Mouse (Mus musculus) CH12.LX (cell line): ENCODE measurements around the gene Gm10198. TPM values are rescaled to one million over a fixed set of nuclear protein-coding genes. Genes with fewer than 3 reads are reported as not detected.

ENCODE experiments used
- DNase-seq: peaks from one replicate; pipeline ENCODE4 v3.0.0-alpha.2; 2013; ENCODE audit errors: extremely low read depth
- H3K27ac ChIP-seq: 2 replicates; pipeline ENCODE4 v1.5.1; 2012; ENCODE audit warnings: low read depth, mild to moderate bottlenecking, control low read depth, moderate library complexity; ENCODE audit not compliant: insufficient read depth
- H3K27me3 ChIP-seq: replicated peaks from 2 replicates; pipeline ENCODE3; 2012; ENCODE audit warnings: inconsistent platforms
- H3K36me3 ChIP-seq, 2 experiments: replicated peaks in 1 of 2; 2 replicates each; pipeline versions ENCODE3 to v1.6.1; 2012; ENCODE audit warnings: inconsistent platforms in 1 of 2, low read length in 1 of 2, mild to moderate bottlenecking in 1 of 2, mixed read lengths in 1 of 2, moderate library complexity in 1 of 2; ENCODE audit not compliant: control insufficient read depth in 1 of 2, insufficient read depth in 1 of 2
- H3K4me1 ChIP-seq, 2 experiments: 2 replicates each; pipeline ENCODE4 v1.6.1; 2012; ENCODE audit warnings: inconsistent platforms in 1 of 2, moderate library complexity in 1 of 2; ENCODE audit not compliant: insufficient read depth in 2 of 2, control insufficient read depth in 1 of 2
- H3K4me2 ChIP-seq: 2 replicates; pipeline ENCODE4 v1.6.1; 2012; ENCODE audit warnings: low read depth, mild to moderate bottlenecking, control low read depth; ENCODE audit not compliant: poor library complexity, insufficient read depth, severe bottlenecking
- H3K4me3 ChIP-seq, 3 experiments: fragments of 150-350 bp in 1 of 3; sonication (generic) in 1 of 3; replicated peaks in 1 of 3; 2 replicates each; pipeline versions ENCODE3 to v1.5.1; 2011 to 2012; ENCODE audit warnings: low read depth in 2 of 3, low read length in 2 of 3, mild to moderate bottlenecking in 2 of 3, moderate library complexity in 2 of 3, control low read depth in 1 of 3, improper control_type of control experiment in 1 of 3, inconsistent platforms in 1 of 3, mixed read lengths in 1 of 3; ENCODE audit not compliant: poor library complexity in 1 of 3
- H3K79me2 ChIP-seq: replicated peaks from 2 replicates; pipeline ENCODE4 v1.6.1; 2012; ENCODE audit warnings: mild to moderate bottlenecking, moderate library complexity; ENCODE audit not compliant: control insufficient read depth, poor library complexity, insufficient read depth, severe bottlenecking; ENCODE audit errors: extremely low read depth
- H3K9ac ChIP-seq: 2 replicates; pipeline ENCODE4 v1.6.1; 2012; ENCODE audit warnings: low read depth, mild to moderate bottlenecking, control low read depth, moderate library complexity; ENCODE audit not compliant: insufficient read depth
- H3K9me3 ChIP-seq: replicated peaks from 2 replicates; pipeline ENCODE3; 2012; ENCODE audit warnings: low read length, inconsistent platforms, mixed read lengths
- BHLHE40 ChIP-seq: IDR thresholded peaks from 2 replicates; pipeline ENCODE4 v1.6.1; 2011; ENCODE audit warnings: mild to moderate bottlenecking, low read depth, low read length, improper control_type of control experiment
- CHD1 ChIP-seq: IDR thresholded peaks from 2 replicates; pipeline ENCODE4 v1.6.1; 2012; ENCODE audit warnings: low read depth, low read length, improper control_type of control experiment, inconsistent platforms
- ELF1 ChIP-seq: IDR thresholded peaks from 2 replicates; pipeline ENCODE4 v1.6.1; 2014; ENCODE audit warnings: low read depth, mild to moderate bottlenecking, inconsistent platforms, low read length, improper control_type of control experiment
- EP300 ChIP-seq: IDR thresholded peaks from 2 replicates; pipeline ENCODE4 v1.6.1; 2011; ENCODE audit warnings: low read length, improper control_type of control experiment
- ETS1 ChIP-seq: conservative IDR thresholded peaks from 2 replicates; pipeline ENCODE4 v1.6.1; 2012; ENCODE audit warnings: low read depth, mild to moderate bottlenecking, inconsistent platforms, low read length, improper control_type of control experiment, moderate library complexity
- GABPA ChIP-seq: IDR thresholded peaks from 2 replicates; pipeline ENCODE4 v1.6.1; 2012; ENCODE audit warnings: low read depth, low read length, improper control_type of control experiment, inconsistent platforms; ENCODE audit not compliant: insufficient replicate concordance
- HCFC1 ChIP-seq: IDR thresholded peaks from 2 replicates; pipeline ENCODE4 v1.6.1; 2012; ENCODE audit warnings: low read depth, mild to moderate bottlenecking, inconsistent platforms, low read length, improper control_type of control experiment
- JUND ChIP-seq: conservative IDR thresholded peaks from 2 replicates; pipeline ENCODE4 v1.6.1; 2011; ENCODE audit warnings: low read depth, low read length, improper control_type of control experiment
- MAFK ChIP-seq: IDR thresholded peaks from 2 replicates; pipeline ENCODE4 v1.6.1; 2011; ENCODE audit warnings: low read length, improper control_type of control experiment; ENCODE audit not compliant: insufficient replicate concordance
- MAX ChIP-seq: IDR thresholded peaks from 2 replicates; pipeline ENCODE4 v1.6.1; 2011; ENCODE audit warnings: low read length, improper control_type of control experiment
- MAZ ChIP-seq: IDR thresholded peaks from 2 replicates; pipeline ENCODE4 v1.6.1; 2012; ENCODE audit warnings: low read depth, mild to moderate bottlenecking, inconsistent platforms, low read length, improper control_type of control experiment, moderate library complexity
- MEF2A ChIP-seq: IDR thresholded peaks from 2 replicates; pipeline ENCODE4 v1.6.1; 2014; ENCODE audit warnings: low read depth, mild to moderate bottlenecking, inconsistent platforms, low read length, improper control_type of control experiment, borderline replicate concordance
- NRF1 ChIP-seq: IDR thresholded peaks from 2 replicates; pipeline ENCODE4 v1.6.1; 2014; ENCODE audit warnings: low read depth, mild to moderate bottlenecking, inconsistent platforms, low read length, improper control_type of control experiment, moderate library complexity
- PAX5 ChIP-seq: IDR thresholded peaks from 2 replicates; pipeline ENCODE4 v1.6.1; 2012; ENCODE audit warnings: low read length, inconsistent platforms, mixed read lengths
- POLR2AphosphoS2 ChIP-seq: IDR thresholded peaks from 2 replicates; pipeline ENCODE4 v1.6.1; 2011; ENCODE audit warnings: low read depth, low read length, improper control_type of control experiment
- RCOR1 ChIP-seq: conservative IDR thresholded peaks from 2 replicates; pipeline ENCODE4 v1.6.1; 2012; ENCODE audit warnings: low read depth, mild to moderate bottlenecking, inconsistent platforms, low read length, improper control_type of control experiment
- SIN3A ChIP-seq: IDR thresholded peaks from 2 replicates; pipeline ENCODE4 v1.6.1; 2012; ENCODE audit warnings: low read length, improper control_type of control experiment, inconsistent platforms
- TBP ChIP-seq: conservative IDR thresholded peaks from 2 replicates; pipeline ENCODE4 v1.6.1; 2011; ENCODE audit warnings: low read depth, low read length, improper control_type of control experiment
- TCF12 ChIP-seq: IDR thresholded peaks from 2 replicates; pipeline ENCODE4 v1.6.1; 2014; ENCODE audit warnings: low read depth, mild to moderate bottlenecking, inconsistent platforms, low read length, improper control_type of control experiment
- UBTF ChIP-seq: IDR thresholded peaks from 2 replicates; pipeline ENCODE4 v1.6.1; 2012; ENCODE audit warnings: low read depth, mild to moderate bottlenecking, inconsistent platforms, low read length, improper control_type of control experiment, moderate library complexity
- USF1 ChIP-seq: IDR thresholded peaks from 2 replicates; pipeline ENCODE4 v1.6.1; 2014; ENCODE audit warnings: low read depth, mild to moderate bottlenecking, inconsistent platforms, low read length, improper control_type of control experiment
- USF2 ChIP-seq: conservative IDR thresholded peaks from 2 replicates; pipeline ENCODE4 v1.6.1; 2011; ENCODE audit warnings: low read depth, low read length, improper control_type of control experiment
- ZC3H11A ChIP-seq: IDR thresholded peaks from 2 replicates; pipeline ENCODE4 v1.6.1; 2012; ENCODE audit warnings: low read depth, mild to moderate bottlenecking, inconsistent platforms, low read length, improper control_type of control experiment
- ZKSCAN1 ChIP-seq: IDR thresholded peaks from 2 replicates; pipeline ENCODE4 v1.6.1; 2012; ENCODE audit warnings: low read depth, inconsistent platforms, low read length, improper control_type of control experiment, borderline replicate concordance
- ZMIZ1 ChIP-seq: IDR thresholded peaks from 2 replicates; pipeline ENCODE4 v1.6.1; 2012; ENCODE audit warnings: low read depth, mild to moderate bottlenecking, inconsistent platforms, low read length, improper control_type of control experiment
- ZNF384 ChIP-seq: IDR thresholded peaks from 2 replicates; pipeline ENCODE4 v1.6.1; 2012; ENCODE audit warnings: low read depth, low read length, improper control_type of control experiment, inconsistent platforms
- dilution Hi-C: fragments of 300-500 bp; cut with MboI; formaldehyde crosslinking; loops from 2 replicates; pipeline ENCODE4 v1.14.3; 2020; ENCODE audit warnings: low sequenced_read_pairs; ENCODE audit not compliant: extremely low pct_unique_long_range_greater_than_20kb, extremely low pct_ligation_motif_present
- in situ Hi-C: fragments of 300-500 bp; cut with MboI; formaldehyde crosslinking; loops from 3 replicates; pipeline ENCODE4 v1.14.3; 2019; ENCODE audit warnings: low sequenced_read_pairs, low pct_ligation_motif_present, low pct_unique_long_range_greater_than_20kb, mixed read lengths
- polyA plus RNA-seq: library from polyadenylated mRNA; unstranded; fragments of >175 nt; gene quantifications from 2 replicates; pipeline ENCODE4 v1.2.1, GENCODE M21; 2012; ENCODE audit warnings: low read depth; ENCODE audit not compliant: insufficient read length
- total RNA-seq, 2 experiments: library from RNA; depleted of rRNA; stranded (reverse); fragments of 300-350 nt in 1 of 2; fragments of >200 nt in 1 of 2; gene quantifications; 2 replicates each; pipeline ENCODE4 v1.2.3; 2012 to 2014

The Gm10198 gene
- total and polyA plus RNA-seq, 3 experiments: not detected

DNA sequence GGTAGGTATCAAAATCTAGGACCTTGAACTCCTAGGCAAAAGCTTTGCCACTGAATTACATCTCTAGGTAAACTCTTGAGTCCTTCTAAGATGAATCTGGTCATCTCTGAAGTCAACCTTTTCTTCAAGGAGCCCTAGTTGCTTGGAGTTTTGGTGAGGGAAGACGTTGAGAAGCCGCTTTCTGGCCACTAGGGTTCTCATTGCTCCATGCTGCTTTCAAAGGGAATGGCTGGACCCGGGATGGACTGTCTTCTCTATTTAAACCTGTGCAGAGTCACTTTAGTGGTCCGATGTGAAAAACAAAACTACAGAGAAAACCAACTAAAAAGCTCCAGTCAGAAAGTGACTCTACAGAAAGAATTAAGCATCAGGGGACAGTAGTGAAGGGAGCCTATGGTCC, 18.4 kb upstream of the Gm10198 start (continued):
- TF ChIP-seq USF2: no peak
- TF ChIP-seq MAZ: no peak
- no peak for TF ChIP-seq MAFK
- TF ChIP-seq ZMIZ1: no peak
- no peak for TF ChIP-seq NRF1
- TF ChIP-seq MAX: no peak
- TF ChIP-seq GABPA: no peak
- TF ChIP-seq MEF2A: no peak
- no peak for TF ChIP-seq TBP
- TF ChIP-seq ETS1: no peak

DNA sequence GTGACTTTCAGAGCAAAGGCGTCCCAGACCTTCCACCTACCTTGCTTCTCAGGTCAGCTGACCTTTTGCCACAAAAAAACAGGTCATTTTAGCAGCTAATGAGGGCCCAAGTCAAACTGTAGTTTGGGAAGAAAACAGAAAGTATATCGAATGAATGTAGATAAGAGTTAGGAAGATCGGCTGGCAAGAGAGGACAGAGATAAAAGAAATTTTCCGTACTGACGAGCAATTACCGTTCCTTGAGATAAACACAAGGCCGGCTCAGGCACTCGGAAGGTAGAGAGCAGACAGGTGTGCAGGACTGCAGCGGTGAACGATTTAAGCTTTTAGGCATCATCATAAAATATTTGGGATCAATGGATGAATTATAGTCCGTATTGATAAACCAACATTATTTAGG, 15.4 kb upstream of the Gm10198 start:
- no peak overlapping the region for H3K9ac ChIP-seq
- dilution Hi-C loops (no loop called here), in situ Hi-C loops (no loop called here)
- peaks cover 10% of the 10 kb centered on the region for H3K27me3 ChIP-seq
- no peak overlapping the region for H3K4me2 ChIP-seq
- no peak for TF ChIP-seq USF1
- TF ChIP-seq ZC3H11A: no peak
- TF ChIP-seq RCOR1: no peak
- TF ChIP-seq ETS1: no peak
- no peak for TF ChIP-seq HCFC1
- no peak for TF ChIP-seq MAFK
- no peak overlapping the region for H3K27ac ChIP-seq
- no peaks in the 10 kb centered on the region for H3K79me2 ChIP-seq
- H3K9me3 ChIP-seq: no peaks in the 10 kb centered on the region
- no peaks in the 10 kb centered on the region for H3K36me3 ChIP-seq
- peaks cover 0 to 4% of the 10 kb centered on the region in 2 experiments; a peak in 1 of 4 replicates for H3K4me1 ChIP-seq
- no peak overlapping the region for H3K4me3 ChIP-seq
- no peak for DNase-seq

DNA sequence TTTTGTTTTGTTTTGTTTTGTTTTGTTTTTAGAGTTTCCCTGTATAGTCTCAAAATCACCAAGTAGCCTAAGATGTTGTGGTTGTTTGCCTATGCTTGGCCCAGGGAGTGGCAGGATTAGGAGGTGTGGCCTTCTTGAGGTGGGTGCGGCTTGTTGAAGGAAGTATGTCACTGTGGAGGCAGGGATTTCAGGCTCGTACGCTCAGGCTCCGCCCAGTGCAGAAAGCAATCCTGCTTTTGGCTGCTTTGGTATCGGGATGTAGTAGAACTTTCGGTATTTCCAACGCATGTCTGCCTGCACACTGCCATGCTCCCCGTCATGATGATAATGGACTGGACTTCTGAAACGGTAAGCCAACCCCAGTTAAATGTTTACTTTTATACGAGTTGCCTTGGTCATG, 12.5 kb upstream of the Gm10198 start:
- Histone ChIP-seq H3K27ac (no peak overlapping the region), H3K27me3 (no peaks in the 10 kb centered on the region), H3K9ac (no peak overlapping the region), H3K4me1 (peaks cover 0 to 4% of the 10 kb centered on the region in 2 experiments; a peak in 1 of 4 replicates), H3K9me3 (no peaks in the 10 kb centered on the region), H3K36me3 (no peaks in the 10 kb centered on the region), H3K79me2 (no peaks in the 10 kb centered on the region), H3K4me2 (no peak overlapping the region), H3K4me3 (no peak overlapping the region)
- no peak for TF ChIP-seq UBTF
- no peak for TF ChIP-seq TCF12
- TF ChIP-seq PAX5: no peak
- TF ChIP-seq ZC3H11A: no peak
- TF ChIP-seq USF1: no peak
- TF ChIP-seq NRF1: no peak
- TF ChIP-seq EP300: no peak
- TF ChIP-seq SIN3A: no peak
- no peak for TF ChIP-seq ELF1
- no peak for TF ChIP-seq USF2
- TF ChIP-seq ZNF384: no peak
- TF ChIP-seq BHLHE40: no peak
- no peak for TF ChIP-seq ETS1
- TF ChIP-seq POLR2AphosphoS2: no peak
- no peak for TF ChIP-seq RCOR1
- TF ChIP-seq ZMIZ1: no peak
- TF ChIP-seq CHD1: no peak
- TF ChIP-seq ZKSCAN1: no peak
- no peak for TF ChIP-seq MAFK
- no peak for TF ChIP-seq JUND
- in situ Hi-C loops (no loop called here), dilution Hi-C loops (no loop called here)
- no peak for DNase-seq
